Mouse (Mus musculus): ENCODE data around the gene Gcgr. TPM values are rescaled to one million over a fixed set of nuclear protein-coding genes. Genes with fewer than 3 reads are reported as not detected.

Gcgr gene
- total RNA-seq, 1 experiment, result 0.40 TPM

- TF ChIP-seq HCFC1 (IDR thresholded peaks at IDR 0.05; ENCODE audit: borderline replicate concordance, insufficient read depth, low read length) (no peak), ZNF384 (IDR thresholded peaks at IDR 0.05; ENCODE audit: low read depth, low read length) (no peak), ZC3H11A (IDR thresholded peaks at IDR 0.05; ENCODE audit: borderline replicate concordance, low read depth, low read length) (no peak), MAFK (IDR thresholded peaks at IDR 0.05; ENCODE audit: insufficient read depth, low read depth, low read length) (no peak), CHD2 (IDR thresholded peaks at IDR 0.05; ENCODE audit: low read depth, low read length) (no peak)
- peak overlapping the region; percentile 15; the same call in 1 of the 2 replicates for H3K27ac ChIP-seq (ENCODE audit: insufficient read depth, low read depth, low read length, poor library complexity, severe bottlenecking)
- H3K36me3 ChIP-seq (ENCODE audit: control insufficient read depth, insufficient read depth, low read length, poor library complexity, severe bottlenecking), result peaks cover 28% of the 10 kb centered on the region
- H3K9me3 ChIP-seq (ENCODE audit: control insufficient read depth, insufficient read depth, low read depth, low read length), result no peaks in the 10 kb centered on the region
- 0 out of 2 replicates have a peak overlapping the region, but pooled peaks have one; percentile 8 for H3K9ac ChIP-seq (ENCODE audit: insufficient read depth, low read depth, low read length, poor library complexity, severe bottlenecking)
- peaks cover 3 to 21% of the 10 kb centered on the region in 2 experiments for H3K4me1 ChIP-seq (ENCODE audit: control insufficient read depth in 2 of 2, insufficient read depth in 2 of 2, low read length in 2 of 2, poor library complexity in 1 of 2)
- H3K4me3 ChIP-seq (ENCODE audit: insufficient read depth in 1 of 2, low read depth in 1 of 2, low read length in 2 of 2, poor library complexity in 1 of 2, severe bottlenecking in 1 of 2), result no peak overlapping the region
- in situ Hi-C loops (cut with MboI; ENCODE audit: low sequenced_read_pairs in 2 of 2, unreplicated experiment in 2 of 2), result no loop called here
- no peak for DNase-seq (ENCODE audit: low read depth, low spot score)
These were observed 48.3 kb downstream of the Gcgr start for GRCm38 (mm10) chr11:120578694-120579243.

GRCm38 (mm10) chr11:120579316-120580107 is 49.0 kb downstream of the Gcgr start:
- Histone ChIP-seq H3K27ac (ENCODE audit: insufficient read depth, low read depth, low read length, poor library complexity, severe bottlenecking) (peak overlapping the region; percentile 15), H3K9ac (ENCODE audit: insufficient read depth, low read depth, low read length, poor library complexity, severe bottlenecking) (peak overlapping the region; percentile 8; the same call in 1 of the 2 replicates), H3K9me3 (ENCODE audit: control insufficient read depth, insufficient read depth, low read depth, low read length) (no peaks in the 10 kb centered on the region), H3K4me1 (ENCODE audit: control insufficient read depth in 2 of 2, insufficient read depth in 2 of 2, low read length in 2 of 2, poor library complexity in 1 of 2) (peaks cover 3 to 21% of the 10 kb centered on the region in 2 experiments), H3K4me3 (ENCODE audit: insufficient read depth in 1 of 2, low read depth in 1 of 2, low read length in 2 of 2, poor library complexity in 1 of 2, severe bottlenecking in 1 of 2) (peak overlapping the region; percentile 88 to 89; a peak in 3 of 4 replicates), H3K36me3 (ENCODE audit: control insufficient read depth, insufficient read depth, low read length, poor library complexity, severe bottlenecking) (peaks cover 28% of the 10 kb centered on the region)
- DNase-seq (ENCODE audit: low read depth, low spot score), result peak; percentile 79
- in situ Hi-C loops (cut with MboI; ENCODE audit: low sequenced_read_pairs in 2 of 2, unreplicated experiment in 2 of 2), result no loop called here
- no peak for TF ChIP-seq HCFC1 (IDR thresholded peaks at IDR 0.05; ENCODE audit: borderline replicate concordance, insufficient read depth, low read length)
- TF ChIP-seq ZC3H11A (IDR thresholded peaks at IDR 0.05; ENCODE audit: borderline replicate concordance, low read depth, low read length), result 0 out of 2 replicates have a peak, but pooled peaks have one; percentile 12

- Histone ChIP-seq H3K27ac (ENCODE audit: insufficient read depth, low read depth, low read length, poor library complexity, severe bottlenecking) (peak overlapping the region; percentile 98; the same call in 1 of the 2 replicates), H3K36me3 (ENCODE audit: control insufficient read depth, insufficient read depth, low read length, poor library complexity, severe bottlenecking) (peaks cover 29% of the 10 kb centered on the region), H3K4me3 (ENCODE audit: insufficient read depth in 1 of 2, low read depth in 1 of 2, low read length in 2 of 2, poor library complexity in 1 of 2, severe bottlenecking in 1 of 2) (peak overlapping the region; percentile 88 to 89), H3K4me1 (ENCODE audit: control insufficient read depth in 2 of 2, insufficient read depth in 2 of 2, low read length in 2 of 2, poor library complexity in 1 of 2) (peaks cover 3 to 21% of the 10 kb centered on the region in 2 experiments), H3K9ac (ENCODE audit: insufficient read depth, low read depth, low read length, poor library complexity, severe bottlenecking) (peak overlapping the region; percentile 95), H3K9me3 (ENCODE audit: control insufficient read depth, insufficient read depth, low read depth, low read length) (no peaks in the 10 kb centered on the region)
- TF ChIP-seq ZNF384 (IDR thresholded peaks at IDR 0.05; ENCODE audit: low read depth, low read length) (no peak), HCFC1 (IDR thresholded peaks at IDR 0.05; ENCODE audit: borderline replicate concordance, insufficient read depth, low read length) (no peak), CHD2 (IDR thresholded peaks at IDR 0.05; ENCODE audit: low read depth, low read length) (no peak), ZC3H11A (IDR thresholded peaks at IDR 0.05; ENCODE audit: borderline replicate concordance, low read depth, low read length) (no peak), MAFK (IDR thresholded peaks at IDR 0.05; ENCODE audit: insufficient read depth, low read depth, low read length) (no peak)
- in situ Hi-C loops (cut with MboI; ENCODE audit: low sequenced_read_pairs in 2 of 2, unreplicated experiment in 2 of 2), result no loop called here
- DNase-seq (ENCODE audit: low read depth, low spot score), result no peak
These were observed 49.7 kb downstream of the Gcgr start for GRCm38 (mm10) chr11:120580190-120580589.

GRCm38 (mm10) chr11:120580871-120581331 is 50.4 kb downstream of the Gcgr start:
- Histone ChIP-seq H3K4me1 (ENCODE audit: control insufficient read depth in 2 of 2, insufficient read depth in 2 of 2, low read length in 2 of 2, poor library complexity in 1 of 2) (peaks cover 3 to 21% of the 10 kb centered on the region in 2 experiments), H3K36me3 (ENCODE audit: control insufficient read depth, insufficient read depth, low read length, poor library complexity, severe bottlenecking) (peaks cover 30% of the 10 kb centered on the region), H3K4me3 (ENCODE audit: insufficient read depth in 1 of 2, low read depth in 1 of 2, low read length in 2 of 2, poor library complexity in 1 of 2, severe bottlenecking in 1 of 2) (peak overlapping the region; percentile 88 to 89), H3K27ac (ENCODE audit: insufficient read depth, low read depth, low read length, poor library complexity, severe bottlenecking) (peak overlapping the region; percentile 98), H3K9ac (ENCODE audit: insufficient read depth, low read depth, low read length, poor library complexity, severe bottlenecking) (peak overlapping the region; percentile 95), H3K9me3 (ENCODE audit: control insufficient read depth, insufficient read depth, low read depth, low read length) (no peaks in the 10 kb centered on the region)
- TF ChIP-seq ZC3H11A (IDR thresholded peaks at IDR 0.05; ENCODE audit: borderline replicate concordance, low read depth, low read length) (no peak), CHD2 (IDR thresholded peaks at IDR 0.05; ENCODE audit: low read depth, low read length) (no peak), MAFK (IDR thresholded peaks at IDR 0.05; ENCODE audit: insufficient read depth, low read depth, low read length) (no peak), HCFC1 (IDR thresholded peaks at IDR 0.05; ENCODE audit: borderline replicate concordance, insufficient read depth, low read length) (no peak)
- DNase-seq (ENCODE audit: low read depth, low spot score), result no peak
- in situ Hi-C loops (cut with MboI; ENCODE audit: low sequenced_read_pairs in 2 of 2, unreplicated experiment in 2 of 2), result no loop called here
